Comparison of ENCODE assay signal across 8 mouse cellular contexts in the genomic region with DNA sequence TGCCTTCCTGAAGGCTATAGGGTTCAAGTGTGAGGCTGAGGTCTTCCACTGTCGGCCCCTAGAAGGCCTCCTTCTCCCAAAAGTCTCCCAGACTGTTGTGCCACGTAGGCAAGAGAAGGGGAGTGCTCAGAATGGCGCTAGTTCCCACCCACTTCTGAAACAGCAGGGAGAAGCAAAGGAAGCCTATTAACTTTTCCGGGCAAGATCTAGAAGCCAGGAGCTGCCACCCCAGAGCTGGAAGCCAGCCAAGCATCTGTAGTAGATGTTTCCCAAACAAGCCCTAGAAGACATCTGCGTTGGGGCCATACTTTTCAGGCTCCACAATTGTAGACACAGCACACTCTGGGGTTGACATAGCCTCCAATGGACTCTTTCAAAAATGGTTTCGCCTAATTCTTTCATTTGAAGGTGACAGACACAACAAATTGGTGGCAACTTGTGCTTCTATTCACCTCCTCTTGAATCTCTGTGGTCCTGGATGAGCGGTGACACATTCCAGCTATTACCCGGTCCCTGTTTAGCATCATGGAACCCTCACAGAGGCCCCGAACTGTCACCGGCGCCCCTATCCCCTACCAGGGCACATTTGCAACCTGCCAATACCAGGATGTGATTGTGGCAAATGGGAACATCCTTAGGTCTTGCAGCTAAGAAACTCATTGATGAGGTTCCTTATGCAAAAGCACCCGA. TPM values are rescaled to one million over a fixed set of nuclear protein-coding genes. Genes with fewer than 3 reads are reported as not detected.
DNase-seq lines count a peak whose midpoint lies in the region; ATAC-seq and TF ChIP-seq lines count a peak whose summit lies in the region.

No protein-coding gene starts in this region.

- H3K4me2 ChIP-seq in midbrain, embryonic 14.5 days (ENCODE audit: low read length): no peak overlapping the region
- peak overlapping the region; percentile 98; the same call in 1 of the 2 replicates for H3K4me2 ChIP-seq in hindbrain, embryonic 16.5 days (ENCODE audit: low read length)
- H3K4me2 ChIP-seq in liver, embryonic 12.5 days: peak overlapping the region; percentile 83
- H3K4me2 ChIP-seq in stomach, embryonic 14.5 days (replicated peaks; ENCODE audit: low read depth, low read length): peak overlapping the region; percentile 83

- ATAC-seq in midbrain, embryonic 14.5 days (ENCODE audit: low FRiP score, low TSS enrichment): no peak
- ATAC-seq in hindbrain, embryonic 16.5 days: no peak
- ATAC-seq in liver, embryonic 12.5 days: no peak
- no peak for ATAC-seq in stomach, embryonic 14.5 days (ENCODE audit: insufficient number of reproducible peaks, insufficient read depth, low FRiP score, low read depth)

- peaks cover 5% of the 10 kb centered on the region; the same call in 1 of the 2 replicates for H3K27me3 ChIP-seq in midbrain, embryonic 10.5 days (ENCODE audit: low read depth, poor library complexity, severe bottlenecking)
- peaks cover 4% of the 10 kb centered on the region; the same call in 1 of the 2 replicates for H3K27me3 ChIP-seq in midbrain, embryonic 14.5 days (ENCODE audit: control insufficient read depth, insufficient read depth, low read length)
- no peaks in the 10 kb centered on the region for H3K27me3 ChIP-seq in hindbrain, embryonic 16.5 days (replicated peaks; ENCODE audit: control insufficient read depth, insufficient read depth, low read length)
- H3K27me3 ChIP-seq in liver, embryonic 12.5 days (replicated peaks): peaks cover 39% of the 10 kb centered on the region
- H3K27me3 ChIP-seq in stomach, embryonic 14.5 days (ENCODE audit: control insufficient read depth, insufficient read depth, low read length): no peaks in the 10 kb centered on the region
- no peaks in the 10 kb centered on the region for H3K27me3 ChIP-seq in cerebellum, adult 2 months (ENCODE audit: control insufficient read depth, insufficient read depth, low read length)

- no peak for TF ChIP-seq POLR2A in cerebellum, adult 2 months (IDR thresholded peaks at IDR 0.05; ENCODE audit: borderline replicate concordance, insufficient read depth, low read length)

- no peak overlapping the region for H3K27ac ChIP-seq in midbrain, embryonic 10.5 days (replicated peaks)
- H3K27ac ChIP-seq in midbrain, embryonic 14.5 days (replicated peaks; ENCODE audit: low read depth, low read length): no peak overlapping the region
- H3K27ac ChIP-seq in hindbrain, embryonic 16.5 days (ENCODE audit: low read depth, low read length): no peak overlapping the region
- no peak overlapping the region for H3K27ac ChIP-seq in liver, embryonic 12.5 days
- peak overlapping the region; percentile 80; the same call in 1 of the 2 replicates for H3K27ac ChIP-seq in stomach, embryonic 14.5 days (ENCODE audit: low read length)
- H3K27ac ChIP-seq in cerebellum, adult 2 months (ENCODE audit: insufficient read depth, low read length): no peak overlapping the region

- H3K9me3 ChIP-seq in midbrain, embryonic 10.5 days (replicated peaks): no peaks in the 10 kb centered on the region
- H3K9me3 ChIP-seq in midbrain, embryonic 14.5 days (ENCODE audit: control insufficient read depth, low read length): no peaks in the 10 kb centered on the region
- H3K9me3 ChIP-seq in hindbrain, embryonic 16.5 days (ENCODE audit: control insufficient read depth, low read length): no peaks in the 10 kb centered on the region
- H3K9me3 ChIP-seq in liver, embryonic 12.5 days (replicated peaks): no peaks in the 10 kb centered on the region
- no peaks in the 10 kb centered on the region for H3K9me3 ChIP-seq in stomach, embryonic 14.5 days (ENCODE audit: control insufficient read depth, low read depth, low read length)

- H3K4me3 ChIP-seq in midbrain, embryonic 10.5 days: peak overlapping the region; percentile 75
- H3K4me3 ChIP-seq in midbrain, embryonic 14.5 days (replicated peaks; ENCODE audit: low read depth, low read length): no peak overlapping the region
- peak overlapping the region; percentile 66; the same call in 1 of the 2 replicates for H3K4me3 ChIP-seq in hindbrain, embryonic 16.5 days (ENCODE audit: low read length)
- H3K4me3 ChIP-seq in liver, embryonic 12.5 days: peak overlapping the region; percentile 54
- H3K4me3 ChIP-seq in stomach, embryonic 14.5 days (ENCODE audit: low read depth, low read length): peak overlapping the region; percentile 54
- H3K4me3 ChIP-seq in cerebellum, adult 2 months (replicated peaks; ENCODE audit: insufficient read depth, low read depth, low read length): no peak overlapping the region

- no peak for DNase-seq in midbrain, embryonic 10.5 days (ENCODE audit: low spot score)
- DNase-seq in midbrain, embryonic 14.5 days: no peak
- DNase-seq in forelimb bud, embryonic 11.5 days (ENCODE audit: low read depth, low spot score): peak; percentile 39
- DNase-seq in natural killer cell, adult 2 months (ENCODE audit: low spot score in 2 of 2): no peak
- no peak for DNase-seq in cerebellum, adult 2 months

- H3K36me3 ChIP-seq in midbrain, embryonic 10.5 days: no peaks in the 10 kb centered on the region
- no peaks in the 10 kb centered on the region for H3K36me3 ChIP-seq in midbrain, embryonic 14.5 days (ENCODE audit: control insufficient read depth, insufficient read depth, low read length)
- H3K36me3 ChIP-seq in hindbrain, embryonic 16.5 days (ENCODE audit: control insufficient read depth, insufficient read depth, low read length): no peaks in the 10 kb centered on the region
- no peaks in the 10 kb centered on the region for H3K36me3 ChIP-seq in liver, embryonic 12.5 days
- H3K36me3 ChIP-seq in stomach, embryonic 14.5 days (ENCODE audit: control insufficient read depth, insufficient read depth, low read length): peaks cover 3% of the 10 kb centered on the region; the same call in 1 of the 2 replicates

- peaks cover 32% of the 10 kb centered on the region for H3K4me1 ChIP-seq in midbrain, embryonic 10.5 days
- H3K4me1 ChIP-seq in midbrain, embryonic 14.5 days (ENCODE audit: control insufficient read depth, insufficient read depth, low read length): no peaks in the 10 kb centered on the region
- H3K4me1 ChIP-seq in hindbrain, embryonic 16.5 days (ENCODE audit: control insufficient read depth, insufficient read depth, low read depth, low read length): peaks cover 14% of the 10 kb centered on the region
- peaks cover 12% of the 10 kb centered on the region for H3K4me1 ChIP-seq in liver, embryonic 12.5 days
- H3K4me1 ChIP-seq in stomach, embryonic 14.5 days (ENCODE audit: control insufficient read depth, insufficient read depth, low read length): no peaks in the 10 kb centered on the region
- no peaks in the 10 kb centered on the region for H3K4me1 ChIP-seq in cerebellum, adult 2 months (ENCODE audit: control insufficient read depth, insufficient read depth, low read length)

- WGBS in midbrain, embryonic 10.5 days: 80% methylated on average over 12 of the region's 12 CpGs
- WGBS in midbrain, embryonic 14.5 days: 85% methylated on average over 12 of the region's 12 CpGs
- WGBS in hindbrain, embryonic 16.5 days: 72% methylated on average over 12 of the region's 12 CpGs
- 54% methylated on average over 12 of the region's 12 CpGs for WGBS in liver, embryonic 12.5 days (ENCODE audit: insufficient replicate concordance)
- 51% methylated on average over 12 of the region's 12 CpGs for WGBS in stomach, embryonic 14.5 days
- WGBS in cerebellum, adult 2 months: 80% methylated on average over 12 of the region's 12 CpGs

- no peak overlapping the region for H3K9ac ChIP-seq in midbrain, embryonic 14.5 days (replicated peaks; ENCODE audit: low read length)
- no peak overlapping the region for H3K9ac ChIP-seq in hindbrain, embryonic 16.5 days (ENCODE audit: low read depth, low read length)
- H3K9ac ChIP-seq in liver, embryonic 12.5 days: no peak overlapping the region
- peak overlapping the region; percentile 43 for H3K9ac ChIP-seq in stomach, embryonic 14.5 days (replicated peaks; ENCODE audit: low read depth, low read length)

- TF ChIP-seq CTCF in cerebellum, adult 2 months (IDR thresholded peaks at IDR 0.05; ENCODE audit: borderline replicate concordance, insufficient read depth, low read depth, low read length): no peak

RNA-seq across cellular contexts. Expression of a gene that starts 1.4 kb away (rescaled TPM):
- 3.0 and 3.3 TPM in 2 replicates for polyA plus RNA-seq in midbrain, embryonic 10.5 days (2016; fragmentation: Nextera tagmentation; extraction: Ambion mirVana)
- 4.8 and 6.1 TPM in 2 replicates for polyA plus RNA-seq in midbrain, embryonic 14.5 days (2014; fragmentation: Nextera tagmentation; extraction: Ambion mirVana)
- 10.1 and 11.6 TPM in 2 replicates for polyA plus RNA-seq in hindbrain, embryonic 16.5 days (2015; fragmentation: Nextera tagmentation; extraction: Ambion mirVana)
- 0.86 and 1.4 TPM in 2 replicates for polyA plus RNA-seq in liver, embryonic 12.5 days (2016; fragmentation: Nextera tagmentation; extraction: Ambion mirVana)
- 24.6 and 24.9 TPM in 2 replicates for polyA plus RNA-seq in stomach, embryonic 14.5 days (2014; fragmentation: Nextera tagmentation; extraction: Ambion mirVana)
- polyA plus RNA-seq in cerebellum, adult 2 months (2012; rRNA removed): 11.1 and 11.3 TPM in 2 replicates

Comparison
In these comparisons a context has a peak if more than half of its experiments do, and no peak if none do; other contexts are left out.
1. H3K4me3 ChIP-seq: peak in midbrain, embryonic 10.5 days (single experiment), hindbrain, embryonic 16.5 days (single experiment), liver, embryonic 12.5 days (single experiment) and stomach, embryonic 14.5 days (single experiment); none in midbrain, embryonic 14.5 days (single experiment) and cerebellum, adult 2 months (single experiment).